Mouse (Mus musculus) C2C12 (cell line): ENCODE measurements at regions not wholly inside any gene's neighbourhood (a gene's known extent, or its start where the extent isn't known, plus 50 kb on each side); places are given as distances from the start of the nearest gene placed in this dataset.

Experiments
- CEBPB ChIP-seq: IDR thresholded peaks from one replicate; pipeline ENCODE4 v1.6.1; 2011; ENCODE audit warnings: low read depth, mild to moderate bottlenecking, control low read depth, moderate library complexity
- CTCF ChIP-seq: IDR thresholded peaks from one replicate; pipeline ENCODE4 v1.5.1; 2011; ENCODE audit not compliant: control insufficient read depth, insufficient read depth, insufficient read length
- FOSL1 ChIP-seq: IDR thresholded peaks from one replicate; pipeline ENCODE4 v1.8.0; 2011; ENCODE audit warnings: mild to moderate bottlenecking, low read length; ENCODE audit not compliant: poor library complexity, insufficient read depth, severe bottlenecking
- MAX ChIP-seq: IDR thresholded peaks from one replicate; pipeline ENCODE4 v1.6.1; 2011; ENCODE audit warnings: mild to moderate bottlenecking, control low read depth
- MYOD1 ChIP-seq: IDR thresholded peaks from one replicate; pipeline ENCODE4 v1.6.1; 2011; ENCODE audit warnings: low read depth; ENCODE audit not compliant: control insufficient read depth, insufficient read length
- MYOG ChIP-seq: IDR thresholded peaks from one replicate; pipeline ENCODE4 v1.6.1; 2011; ENCODE audit not compliant: control insufficient read depth, insufficient read length; ENCODE audit errors: extremely low read depth
- USF1 ChIP-seq: IDR thresholded peaks from one replicate; pipeline ENCODE4 v1.6.1; 2011; ENCODE audit warnings: low read depth, mild to moderate bottlenecking, control low read depth, moderate library complexity

- TF ChIP-seq CEBPB (no peak), CTCF (no peak), USF1 (no peak), MAX (no peak), MYOG (no peak), MYOD1 (no peak), FOSL1 (no peak)
These were observed 102.4 kb upstream of the Egfr start for GRCm38 (mm10) chr11:16649599-16649998.
